Mouse (Mus musculus) intestine, embryonic 16.5 days (tissue): ENCODE measurements around the gene Rps5. TPM values are rescaled to one million over a fixed set of nuclear protein-coding genes. Genes with fewer than 3 reads are reported as not detected.
"Not testable (repeated sequence)": the region's sequence is repeated elsewhere in the genome, so short reads cannot be mapped to it uniquely, and the experiment has no call there.

Source experiments
- ATAC-seq: fragments of 200-750 bp; cut with Nextera tagmentation; 2 replicates; pipeline ENCODE4 v1.8.0; 2017; ENCODE audit warnings: moderate TSS enrichment, moderate library complexity
- H3K27ac ChIP-seq: fragments of 300-500 bp; sonication (generic); 2 replicates; pipeline ENCODE4 v1.5.1; 2014; ENCODE audit warnings: mild to moderate bottlenecking, low read length
- H3K27me3 ChIP-seq: fragments of 300-500 bp; sonication (generic); replicated peaks from 2 replicates; pipeline ENCODE4 v1.6.1; 2014; ENCODE audit warnings: low read length, control low read depth, mixed read lengths; ENCODE audit not compliant: control insufficient read depth, insufficient read depth
- H3K36me3 ChIP-seq: fragments of 300-500 bp; sonication (generic); 2 replicates; pipeline ENCODE4 v1.6.1; 2014; ENCODE audit warnings: low read length, control low read depth; ENCODE audit not compliant: control insufficient read depth, insufficient read depth
- H3K4me1 ChIP-seq: fragments of 300-500 bp; sonication (generic); 2 replicates; pipeline ENCODE4 v1.6.1; 2014; ENCODE audit warnings: low read length, control low read depth, mixed read lengths; ENCODE audit not compliant: control insufficient read depth, insufficient read depth
- H3K4me2 ChIP-seq: fragments of 300-500 bp; sonication (generic); 2 replicates; pipeline ENCODE4 v1.6.1; 2014; ENCODE audit warnings: low read depth, low read length, control low read depth
- H3K4me3 ChIP-seq: fragments of 300-500 bp; sonication (generic); 2 replicates; pipeline ENCODE4 v1.5.1; 2014; ENCODE audit warnings: mild to moderate bottlenecking, low read length
- H3K9ac ChIP-seq: fragments of 300-500 bp; sonication (generic); 2 replicates; pipeline ENCODE4 v1.6.1; 2014; ENCODE audit warnings: low read depth, low read length
- H3K9me3 ChIP-seq: fragments of 300-500 bp; sonication (generic); 2 replicates; pipeline ENCODE4 v1.6.1; 2016; ENCODE audit warnings: low read length, control low read depth; ENCODE audit not compliant: control insufficient read depth
- WGBS: fragments of 180-500 bp; shearing (Covaris S2); extraction: QIAGEN DNeasy Blood & Tissue Kit; methylation state at CpG from one replicate; pipeline ENCODE4 v1.1.7; 2014; 5-methylcytosine and 5-hydroxymethylcytosine counted together
- polyA plus RNA-seq: library from polyadenylated mRNA; unstranded; fragments of >200 nt; fragmentation: Nextera tagmentation; extraction: Ambion mirVana; gene quantifications from 2 replicates; pipeline ENCODE4 v1.2.1, GENCODE M21; 2015

Gene Rps5
- 904 and 1,023 TPM in 2 replicates for polyA plus RNA-seq

DNA sequence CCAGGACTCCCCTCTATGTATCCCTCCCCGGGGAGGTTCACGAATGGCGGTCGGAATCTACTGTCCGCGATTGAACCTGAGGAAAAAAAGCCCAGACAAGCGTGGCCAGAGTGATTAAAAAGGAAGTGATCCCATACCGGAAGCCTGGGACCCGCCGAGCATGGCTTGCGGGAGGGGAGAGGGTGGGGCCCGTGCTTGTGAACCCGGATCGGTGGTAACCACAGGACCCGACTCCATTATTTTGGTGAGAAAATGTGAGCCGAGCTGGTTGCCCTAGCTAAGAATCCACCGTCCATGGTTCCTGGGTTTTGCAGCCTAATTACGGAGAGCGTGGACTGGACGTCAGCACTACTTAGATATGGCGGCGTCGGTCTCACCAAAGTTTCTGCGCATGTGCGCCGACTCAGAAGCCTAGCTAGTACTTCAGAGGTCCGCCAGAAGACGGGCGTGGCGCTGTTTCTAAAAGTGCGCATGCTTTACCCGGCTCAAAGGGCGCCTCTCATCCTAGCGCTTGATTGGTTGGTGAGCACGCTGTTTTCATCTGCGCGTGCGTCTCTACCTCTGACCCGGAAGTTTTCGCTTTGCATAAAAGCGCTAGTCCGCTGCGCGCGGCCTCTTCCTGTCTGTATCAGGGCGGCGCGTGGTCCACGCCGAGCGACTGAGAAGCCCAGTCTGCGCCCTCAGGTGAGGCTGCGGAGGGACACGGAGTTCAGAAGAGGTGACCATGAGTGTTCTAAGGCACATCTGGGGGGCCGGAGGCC lies at the start of gene Rps5:
Gene Rps5 (plus strand): TSS at position 586 of the 761 bp plus-strand sequence.
- peak within 1 kb of the TSS; percentile 96 for H3K27ac ChIP-seq
- H3K27me3 ChIP-seq = no peaks in the 10 kb centered on the region
- ATAC-seq = peak; percentile 98
- no peaks in the 10 kb centered on the region for H3K9me3 ChIP-seq
- H3K36me3 ChIP-seq = peaks cover 31% of the 10 kb centered on the region
- under 1% methylated on average over 55 of the region's 55 CpGs for WGBS
- H3K4me3 ChIP-seq = peak within 1 kb of the TSS; percentile 86
- peaks cover 17% of the 10 kb centered on the region for H3K4me1 ChIP-seq
- peak within 1 kb of the TSS; percentile 84 for H3K4me2 ChIP-seq
- H3K9ac ChIP-seq = peak within 1 kb of the TSS; percentile 85

DNA sequence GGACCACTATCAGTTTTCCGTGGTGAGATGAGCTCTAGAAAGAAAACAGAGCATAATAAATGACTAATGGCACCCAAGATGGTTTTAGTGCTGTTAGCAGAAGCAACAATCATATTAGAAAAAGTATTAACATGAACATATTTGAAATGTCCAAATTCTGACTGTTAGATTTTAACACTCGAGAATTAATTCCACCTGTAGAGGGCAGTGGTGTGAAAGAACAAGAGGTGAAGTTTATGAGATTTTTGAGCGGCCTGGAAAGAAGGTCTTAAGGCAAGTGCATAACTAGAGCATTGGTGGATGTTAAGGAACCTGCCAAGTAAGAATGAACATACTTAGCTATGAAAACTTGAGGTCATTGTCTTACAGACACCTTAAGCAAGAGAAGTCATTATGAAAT lies 47.8 kb upstream of the Rps5 start:
- 19% methylated on average over 3 of the region's 3 CpGs for WGBS
- H3K4me1 ChIP-seq = no peaks in the 10 kb centered on the region
- H3K4me3 ChIP-seq = no peak overlapping the region
- no peak overlapping the region for H3K27ac ChIP-seq
- no peaks in the 10 kb centered on the region for H3K9me3 ChIP-seq
- no peak for ATAC-seq
- no peaks in the 10 kb centered on the region for H3K27me3 ChIP-seq
- H3K9ac ChIP-seq = no peak overlapping the region
- no peak overlapping the region for H3K4me2 ChIP-seq
- no peaks in the 10 kb centered on the region for H3K36me3 ChIP-seq

DNA sequence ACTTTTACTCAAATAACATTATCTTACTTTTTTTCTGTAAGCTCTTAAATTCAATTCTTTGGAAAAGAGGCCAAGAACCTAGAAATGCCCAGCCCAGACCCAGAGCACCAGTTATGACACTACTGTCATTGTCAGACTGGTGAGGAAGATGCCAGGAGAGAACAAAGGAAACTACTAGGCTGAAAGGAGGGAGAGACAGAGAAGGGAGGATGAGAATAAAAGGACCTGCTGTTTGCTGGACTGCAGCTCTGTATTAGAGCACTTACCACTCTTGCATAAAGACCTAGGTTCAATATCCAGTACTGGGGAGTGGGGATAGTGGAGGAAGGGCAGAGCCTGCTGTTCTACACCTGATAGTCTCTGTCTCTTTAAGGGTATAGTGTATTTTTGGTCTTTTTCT lies 42.1 kb upstream of the Rps5 start:
- Histone ChIP-seq H3K27me3 (no peaks in the 10 kb centered on the region), H3K27ac (no peak overlapping the region), H3K9me3 (no peaks in the 10 kb centered on the region), H3K9ac (no peak overlapping the region), H3K4me3 (no peak overlapping the region), H3K36me3 (peaks cover 4% of the 10 kb centered on the region; the same call in 1 of the 2 replicates), H3K4me1 (0 out of 2 replicates have a peak, but pooled peaks cover 5% of the 10 kb centered on the region), H3K4me2 (no peak overlapping the region)
- no peak for ATAC-seq

DNA sequence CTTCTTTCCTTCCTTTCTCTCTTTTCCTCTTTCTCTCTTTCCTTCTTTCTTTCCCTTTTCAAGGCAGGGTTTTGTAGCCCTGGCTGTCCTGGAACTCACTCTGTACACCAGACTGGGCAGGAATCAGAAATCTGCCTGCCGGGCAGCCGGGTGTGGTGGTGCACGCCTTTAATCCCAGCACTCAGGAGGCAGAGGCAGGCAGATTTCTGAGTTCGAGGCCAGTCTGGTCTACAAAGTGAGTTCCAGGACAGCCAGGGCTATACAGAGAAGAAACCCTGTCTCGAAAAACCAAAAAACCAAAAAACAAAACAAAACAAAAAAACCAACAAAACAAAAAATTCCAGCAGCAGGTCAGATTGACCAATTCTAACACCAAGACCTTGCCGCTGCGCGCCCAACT lies 41.6 kb upstream of the Rps5 start:
- not testable (repeated sequence) for H3K36me3 ChIP-seq, H3K4me1 ChIP-seq, H3K9me3 ChIP-seq, H3K27me3 ChIP-seq, H3K27ac ChIP-seq
- H3K4me3 ChIP-seq = peak overlapping the region; percentile 60
- peak overlapping the region; percentile 59 for H3K9ac ChIP-seq
- WGBS = 42% methylated on average over 8 of the region's 8 CpGs
- peak; percentile 4; the same call in 1 of the 2 replicates for ATAC-seq
- peak overlapping the region; percentile 82 for H3K4me2 ChIP-seq

DNA sequence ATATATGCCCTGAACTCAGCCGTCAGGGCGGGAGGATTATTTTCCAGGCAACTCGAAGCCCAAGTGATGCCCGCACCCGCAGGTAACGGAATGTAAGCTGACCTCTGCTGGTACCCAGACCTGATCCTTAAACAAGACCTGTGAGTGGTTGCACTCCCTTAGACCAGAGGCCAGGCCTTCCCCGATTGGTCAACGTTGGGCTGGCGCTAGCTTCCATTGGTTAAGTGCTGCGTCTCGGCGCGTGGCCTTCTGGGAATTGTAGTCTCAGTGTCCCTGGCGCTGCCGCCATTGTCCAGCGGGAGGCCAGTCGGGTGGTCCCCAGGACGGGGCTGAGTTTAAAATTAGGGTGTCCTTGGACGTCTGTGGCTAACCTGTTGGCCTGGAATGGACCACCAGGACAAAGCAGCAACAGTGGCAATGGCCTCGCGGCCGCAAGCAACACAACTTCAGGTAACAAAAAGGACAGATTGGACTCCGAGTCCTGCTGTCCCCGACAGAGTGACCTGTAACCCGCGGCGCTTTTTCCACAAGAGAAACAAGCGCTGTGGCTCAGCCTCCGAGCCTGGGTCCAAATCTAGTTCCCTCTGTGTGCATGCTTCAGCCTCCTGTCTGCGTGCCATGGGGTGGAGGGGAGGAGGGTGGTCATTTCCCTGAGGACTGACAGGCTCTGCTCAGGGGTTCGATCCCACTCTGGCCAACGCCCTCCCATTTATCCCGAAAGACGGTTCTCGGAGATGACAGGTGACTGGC lies 41.0 kb upstream of the Rps5 start, which contains the start of gene Zfp128:
Gene Zfp128 (plus strand): TSS at position 267 of the 750 bp plus-strand sequence.
- under 1% methylated on average over 35 of the region's 35 CpGs for WGBS
- Histone ChIP-seq H3K36me3 (peaks cover 5% of the 10 kb centered on the region; the same call in 1 of the 2 replicates), H3K9ac (peak within 1 kb of the TSS; percentile 69), H3K27ac (no peak within 1 kb of the TSS), H3K4me3 (peak within 1 kb of the TSS; percentile 60), H3K4me1 (0 out of 2 replicates have a peak, but pooled peaks cover 5% of the 10 kb centered on the region), H3K27me3 (no peaks in the 10 kb centered on the region), H3K9me3 (no peaks in the 10 kb centered on the region), H3K4me2 (peak within 1 kb of the TSS; percentile 82)
- ATAC-seq = peak; percentile 100

DNA sequence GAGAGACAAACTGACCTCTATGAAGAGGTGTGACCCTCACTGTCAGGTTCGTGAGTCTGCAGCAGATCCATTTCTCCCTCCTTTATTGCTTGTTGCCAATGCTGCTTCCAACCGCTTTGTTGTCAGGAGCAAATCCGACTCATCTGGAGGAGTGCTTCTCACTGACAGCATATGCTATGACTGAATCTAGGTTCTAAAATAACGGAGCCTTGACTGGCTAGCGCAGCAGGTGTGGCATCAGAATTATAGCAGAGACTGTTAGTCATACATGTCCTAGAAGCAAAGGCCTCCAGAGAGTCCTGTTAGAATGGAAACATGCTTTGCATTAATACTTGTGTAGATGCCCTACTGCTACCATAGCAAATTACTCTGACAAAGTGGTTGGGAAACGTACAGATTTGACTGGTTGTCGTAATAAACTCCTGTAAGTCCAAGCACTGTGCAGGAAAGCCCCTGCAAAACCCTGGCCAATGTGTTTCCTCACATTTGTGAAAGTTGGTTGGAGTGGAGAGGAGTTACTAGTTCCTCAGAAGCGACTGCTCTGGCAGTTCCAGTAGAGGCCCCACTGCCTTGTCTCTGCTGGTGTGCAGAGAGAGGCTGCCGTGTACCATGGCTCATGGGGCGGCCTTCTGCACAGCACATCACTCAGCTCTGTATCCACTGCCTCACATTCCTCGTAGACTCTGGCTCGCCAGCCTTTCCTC lies 35.4 kb upstream of the Rps5 start:
- no peak overlapping the region for H3K4me3 ChIP-seq
- H3K9ac ChIP-seq = no peak overlapping the region
- ATAC-seq = no peak
- peaks cover 14% of the 10 kb centered on the region for H3K36me3 ChIP-seq
- H3K27me3 ChIP-seq = no peaks in the 10 kb centered on the region
- H3K9me3 ChIP-seq = no peaks in the 10 kb centered on the region
- H3K4me1 ChIP-seq = 0 out of 2 replicates have a peak, but pooled peaks cover 2% of the 10 kb centered on the region
- no peak overlapping the region for H3K27ac ChIP-seq
- H3K4me2 ChIP-seq = no peak overlapping the region
- 93% methylated on average over 12 of the region's 12 CpGs for WGBS

DNA sequence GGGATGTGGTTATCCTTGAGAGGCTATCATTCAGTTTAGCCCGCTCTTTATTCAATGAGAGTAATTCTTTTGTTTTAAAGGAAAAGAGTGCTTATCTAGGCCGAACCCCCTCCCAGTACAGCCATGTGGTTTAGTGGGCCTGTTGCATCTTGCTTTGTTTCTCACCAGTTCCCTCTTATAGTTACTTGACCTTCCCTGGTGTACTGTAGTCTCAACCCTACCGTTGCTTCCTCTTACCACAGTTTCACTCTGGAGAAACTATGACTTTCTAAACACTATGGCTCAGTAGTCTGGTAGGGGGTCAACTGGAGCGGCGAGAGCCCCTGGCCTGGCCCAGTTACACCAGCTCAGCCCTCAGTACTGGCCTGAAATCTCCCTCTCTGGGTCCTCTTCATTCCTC lies 34.5 kb upstream of the Rps5 start:
- Histone ChIP-seq H3K36me3 (peaks cover 14% of the 10 kb centered on the region), H3K4me2 (no peak overlapping the region)
- WGBS = 92% methylated on average over 5 of the region's 5 CpGs

DNA sequence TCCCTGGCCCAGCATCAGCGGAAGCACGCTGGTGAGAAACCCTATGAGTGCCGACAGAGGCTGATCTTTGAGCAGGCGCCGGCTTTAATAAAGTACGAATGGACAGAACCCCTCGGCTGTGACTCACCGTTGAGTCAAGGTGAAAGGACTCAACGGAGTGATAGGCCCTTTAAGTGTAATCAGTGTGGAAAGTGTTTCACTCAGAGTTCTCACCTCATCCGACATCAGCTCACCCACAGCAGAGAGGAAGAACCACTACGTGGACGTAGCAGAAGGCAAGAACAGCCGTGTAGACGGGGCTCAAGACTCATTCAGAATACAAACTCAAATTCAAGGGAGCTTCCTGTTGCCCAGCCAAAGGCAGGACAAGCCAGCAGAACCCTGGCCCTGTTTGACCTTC lies 31.2 kb upstream of the Rps5 start:
- Histone ChIP-seq H3K36me3 (peaks cover 9% of the 10 kb centered on the region), H3K4me3 (no peak overlapping the region), H3K9ac (no peak overlapping the region), H3K27me3 (no peaks in the 10 kb centered on the region), H3K9me3 (no peaks in the 10 kb centered on the region), H3K4me1 (no peaks in the 10 kb centered on the region), H3K4me2 (no peak overlapping the region), H3K27ac (no peak overlapping the region)
- WGBS = 92% methylated on average over 14 of the region's 14 CpGs
- ATAC-seq = no peak

More for the DNA sequence above, 34.5 kb upstream of the Rps5 start:
- Histone ChIP-seq H3K9me3 (no peaks in the 10 kb centered on the region), H3K9ac (no peak overlapping the region), H3K27ac (no peak overlapping the region), H3K4me3 (no peak overlapping the region), H3K4me1 (no peaks in the 10 kb centered on the region), H3K27me3 (no peaks in the 10 kb centered on the region)
- ATAC-seq = no peak

DNA sequence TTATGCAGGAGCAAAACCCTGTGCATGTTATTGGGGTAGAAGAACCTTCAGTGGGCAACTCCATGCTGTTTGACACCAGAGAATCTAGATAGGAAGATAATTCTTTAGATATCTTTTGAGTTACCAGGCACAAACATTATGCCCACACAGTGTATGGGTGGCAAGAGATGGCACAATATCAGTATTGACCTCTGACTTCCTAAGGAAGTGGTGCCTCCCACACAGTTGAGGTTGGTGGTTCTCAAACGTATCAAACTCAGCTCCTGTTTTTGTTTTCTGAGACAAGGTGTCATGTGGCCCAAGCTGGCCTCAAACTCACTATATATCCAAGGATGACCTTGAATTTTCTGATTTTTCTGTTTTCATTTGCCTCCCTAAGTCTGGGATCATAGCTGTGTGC lies 30.8 kb upstream of the Rps5 start:
- no peak overlapping the region for H3K4me2 ChIP-seq
- no peak for ATAC-seq
- no peaks in the 10 kb centered on the region for H3K4me1 ChIP-seq
- H3K27ac ChIP-seq = no peak overlapping the region
- H3K4me3 ChIP-seq = no peak overlapping the region
- whole genome bisulfite sequencing = 75% methylated on average over 1 of the region's 1 CpGs
- no peaks in the 10 kb centered on the region for H3K27me3 ChIP-seq
- H3K9me3 ChIP-seq = no peaks in the 10 kb centered on the region
- peaks cover 9% of the 10 kb centered on the region for H3K36me3 ChIP-seq
- no peak overlapping the region for H3K9ac ChIP-seq
